Comparison of ENCODE assay signal across 17 mouse cellular contexts in the genomic region with DNA sequence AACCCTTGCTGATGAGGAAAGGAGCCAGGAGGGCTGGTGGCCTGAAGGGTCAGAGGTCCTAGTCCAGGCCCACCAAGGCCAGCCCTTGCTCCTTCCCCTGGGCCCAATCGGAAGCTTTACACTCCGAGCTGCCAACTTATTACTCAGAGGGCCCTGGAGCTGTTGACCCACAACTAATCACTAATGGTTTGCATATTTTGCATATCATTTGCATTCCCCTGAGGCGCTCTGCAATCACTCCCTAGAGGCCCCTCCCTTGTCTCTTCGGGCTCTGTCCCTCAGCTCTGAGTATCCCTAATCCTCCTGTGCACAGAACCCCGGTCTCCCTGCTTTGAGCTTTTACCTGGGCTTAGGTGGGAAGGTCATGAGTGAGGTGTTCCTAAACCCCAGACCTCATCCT. TPM values are rescaled to one million over a fixed set of nuclear protein-coding genes. Genes with fewer than 3 reads are reported as not detected.
DNase-seq lines count a peak whose midpoint lies in the region; ATAC-seq and TF ChIP-seq lines count a peak whose summit lies in the region.
"Had no signal": no experiment of that assay in that cellular context is flagged by ENCODE, and none has a peak within 500 bp of the region (broad histone marks: within the 10 kb centered on the region; RNA-seq: fewer than 3 reads in every experiment).

No protein-coding gene starts in this region.

- no peak overlapping the region for H3K4me2 ChIP-seq in forebrain, embryonic 11.5 days (ENCODE audit: low read depth, low read length, severe bottlenecking)
- no peak overlapping the region for H3K4me2 ChIP-seq in forebrain, postnatal 0 days (ENCODE audit: low read depth)
- 0 out of 2 replicates have a peak overlapping the region, but pooled peaks have one; percentile 1 for H3K4me2 ChIP-seq in midbrain, embryonic 15.5 days
- H3K4me2 ChIP-seq: hindbrain, embryonic 15.5 days; kidney, embryonic 15.5 days had no signal

- no peak overlapping the region for H3K27ac ChIP-seq in forebrain, embryonic 11.5 days (ENCODE audit: low read depth, low read length)
- no peak overlapping the region for H3K27ac ChIP-seq in forebrain, embryonic 10.5 days
- H3K27ac ChIP-seq in forebrain, postnatal 0 days (ENCODE audit: low read depth, low read length): no peak overlapping the region
- no peak overlapping the region for H3K27ac ChIP-seq in midbrain, embryonic 15.5 days
- H3K27ac ChIP-seq: hindbrain, embryonic 15.5 days; kidney, embryonic 15.5 days; limb, embryonic 10.5 days; liver, embryonic 14.5 days had no signal

- peak; percentile 44; the same call in 1 of the 2 replicates for ATAC-seq in forebrain, embryonic 11.5 days (replicated peaks; ENCODE audit: low FRiP score)
- ATAC-seq in forebrain, postnatal 0 days: peak; percentile 29; the same call in 1 of the 2 replicates
- peak; percentile 46; the same call in 1 of the 2 replicates for ATAC-seq in midbrain, embryonic 15.5 days (replicated peaks)
- no peak for ATAC-seq in erythroid progenitor cell, adult 5-6 weeks (replicated peaks; ENCODE audit: low FRiP score, poor library complexity, severe bottlenecking)

- H3K9me3 ChIP-seq in forebrain, embryonic 11.5 days (ENCODE audit: control insufficient read depth, low read length): no peaks in the 10 kb centered on the region
- H3K9me3 ChIP-seq in forebrain, embryonic 10.5 days: no peaks in the 10 kb centered on the region
- no peaks in the 10 kb centered on the region for H3K9me3 ChIP-seq in forebrain, postnatal 0 days (ENCODE audit: low read length)
- no peaks in the 10 kb centered on the region for H3K9me3 ChIP-seq in midbrain, embryonic 15.5 days
- H3K9me3 ChIP-seq: hindbrain, embryonic 15.5 days; kidney, embryonic 15.5 days; limb, embryonic 10.5 days had no signal

- H3K4me1 ChIP-seq in forebrain, embryonic 11.5 days (replicated peaks; ENCODE audit: control insufficient read depth, insufficient read depth, low read length): peaks cover 27% of the 10 kb centered on the region
- H3K4me1 ChIP-seq in forebrain, embryonic 10.5 days: peaks cover 43% of the 10 kb centered on the region
- H3K4me1 ChIP-seq in forebrain, postnatal 0 days (ENCODE audit: insufficient read depth): peaks cover 7% of the 10 kb centered on the region; the same call in 1 of the 2 replicates
- H3K4me1 ChIP-seq in midbrain, embryonic 15.5 days: peaks cover 33% of the 10 kb centered on the region

- H3K4me3 ChIP-seq in forebrain, embryonic 11.5 days (ENCODE audit: low read depth, low read length): no peak overlapping the region
- H3K4me3 ChIP-seq in forebrain, embryonic 10.5 days: no peak overlapping the region
- no peak overlapping the region for H3K4me3 ChIP-seq in forebrain, postnatal 0 days (ENCODE audit: low read depth, low read length)
- no peak overlapping the region for H3K4me3 ChIP-seq in midbrain, embryonic 15.5 days
- H3K4me3 ChIP-seq: hindbrain, embryonic 15.5 days; kidney, embryonic 15.5 days had no signal

- 9% methylated on average over 5 of the region's 5 CpGs for WGBS in forebrain, embryonic 11.5 days
- WGBS in forebrain, embryonic 10.5 days: 5% methylated on average over 5 of the region's 5 CpGs
- WGBS in forebrain, postnatal 0 days: 9% methylated on average over 5 of the region's 5 CpGs
- 9% methylated on average over 5 of the region's 5 CpGs for WGBS in midbrain, embryonic 15.5 days

- peaks cover 11% of the 10 kb centered on the region for H3K27me3 ChIP-seq in forebrain, embryonic 11.5 days (ENCODE audit: control insufficient read depth, insufficient read depth, low read length)
- H3K27me3 ChIP-seq in forebrain, embryonic 10.5 days (ENCODE audit: poor library complexity, severe bottlenecking): peaks cover 75% of the 10 kb centered on the region
- no peaks in the 10 kb centered on the region; the same call in 1 of the 2 replicates for H3K27me3 ChIP-seq in forebrain, postnatal 0 days (ENCODE audit: insufficient read depth, low read length)
- H3K27me3 ChIP-seq in midbrain, embryonic 15.5 days (replicated peaks): 0 out of 2 replicates have a peak, but pooled peaks cover 3% of the 10 kb centered on the region

- no peak overlapping the region for H3K9ac ChIP-seq in forebrain, embryonic 11.5 days (ENCODE audit: low read length)
- H3K9ac ChIP-seq in forebrain, postnatal 0 days: no peak overlapping the region
- no peak overlapping the region for H3K9ac ChIP-seq in midbrain, embryonic 15.5 days
- H3K9ac ChIP-seq: hindbrain, embryonic 15.5 days; kidney, embryonic 15.5 days; liver, embryonic 14.5 days had no signal

- H3K36me3 ChIP-seq in forebrain, embryonic 11.5 days (ENCODE audit: control insufficient read depth, insufficient read depth, low read length): no peaks in the 10 kb centered on the region
- H3K36me3 ChIP-seq in forebrain, embryonic 10.5 days (replicated peaks): no peaks in the 10 kb centered on the region
- H3K36me3 ChIP-seq in forebrain, postnatal 0 days (ENCODE audit: insufficient read depth): no peaks in the 10 kb centered on the region
- H3K36me3 ChIP-seq in midbrain, embryonic 15.5 days (replicated peaks): no peaks in the 10 kb centered on the region
- H3K36me3 ChIP-seq: hindbrain, embryonic 15.5 days; kidney, embryonic 15.5 days; limb, embryonic 10.5 days had no signal

- DNase-seq in forebrain, embryonic 11.5 days (ENCODE audit: low spot score): no peak
- DNase-seq in forebrain, embryonic 10.5 days (ENCODE audit: extremely low spot score, low spot score): no peak
- DNase-seq in Muller cell, postnatal 12 days (ENCODE audit: inconsistent ontology term): peak; percentile 83
- DNase-seq in forebrain, postnatal 0 days: no peak
- DNase-seq in gastrocnemius, postnatal 25 days: no peak
- DNase-seq in layer of hippocampus, adult 9-10 months (ENCODE audit: low spot score): no peak
- DNase-seq: adrenal gland, postnatal 25 days; cerebellum, postnatal 25 days; lung, postnatal 10 days; right cerebral cortex, postnatal 14 days; thymus, postnatal 25 days had no signal

- no peak for TF ChIP-seq CTCF in forebrain, postnatal 0 days (IDR thresholded peaks at IDR 0.05; ENCODE audit: low read depth)

RNA-seq across cellular contexts. Expression of a gene that starts 4.4 kb away (rescaled TPM):
- 6.2 and 7.4 TPM in 2 replicates for polyA plus RNA-seq in forebrain, embryonic 11.5 days (2014; fragmentation: Nextera tagmentation; extraction: Ambion mirVana)
- polyA plus RNA-seq in forebrain, embryonic 10.5 days (2016; fragmentation: Nextera tagmentation; extraction: Ambion mirVana): 2.3 and 3.0 TPM in 2 replicates
- total RNA-seq in forebrain, postnatal 0 days (2014; rRNA removed): 29.1 and 45.7 TPM in 2 replicates
- polyA plus RNA-seq in forebrain, postnatal 0 days (2015; fragmentation: Nextera tagmentation; extraction: Ambion mirVana): 7.6 and 10.9 TPM in 2 replicates
- 19.6 and 22.0 TPM in 2 replicates for polyA plus RNA-seq in midbrain, embryonic 15.5 days (2015; fragmentation: Nextera tagmentation; extraction: Ambion mirVana)
- total RNA-seq in erythroid progenitor cell, adult 5-6 weeks (2015; ENCODE audit: low replicate concordance): 5.0 TPM in 1 of 2 replicates, not detected in the other
- 2.6 TPM in 1 of 2 replicates, not detected in the other for total RNA-seq in erythroid progenitor cell, adult 5-6 weeks (2017; ENCODE audit: low replicate concordance)
- 10 to 100 TPM; 45.0 to 47.1 TPM for total RNA-seq in gastrocnemius, postnatal 25 days (2021)

RNA-seq across cellular contexts. Expression of a gene that starts 39.0 kb away (rescaled TPM):
- 55.8 and 68.6 TPM in 2 replicates for polyA plus RNA-seq in forebrain, embryonic 11.5 days (2014; fragmentation: Nextera tagmentation; extraction: Ambion mirVana)
- 64.8 and 71.3 TPM in 2 replicates for polyA plus RNA-seq in forebrain, embryonic 10.5 days (2016; fragmentation: Nextera tagmentation; extraction: Ambion mirVana)
- 77.0 and 91.5 TPM in 2 replicates for total RNA-seq in forebrain, postnatal 0 days (2014; rRNA removed)
- 48.5 and 48.7 TPM in 2 replicates for polyA plus RNA-seq in forebrain, postnatal 0 days (2015; fragmentation: Nextera tagmentation; extraction: Ambion mirVana)
- polyA plus RNA-seq in midbrain, embryonic 15.5 days (2015; fragmentation: Nextera tagmentation; extraction: Ambion mirVana): 51.0 and 58.0 TPM in 2 replicates
- total RNA-seq in erythroid progenitor cell, adult 5-6 weeks (2015; ENCODE audit: low replicate concordance): 10.9 and 17.3 TPM in 2 replicates
- 7.3 and 10.5 TPM in 2 replicates for total RNA-seq in erythroid progenitor cell, adult 5-6 weeks (2017; ENCODE audit: low replicate concordance)
- total RNA-seq in gastrocnemius, postnatal 25 days (2021): 100 to 1,000 TPM; 138 to 143 TPM
